ENCODE assay signal across 12 mouse cellular contexts in the genomic region with DNA sequence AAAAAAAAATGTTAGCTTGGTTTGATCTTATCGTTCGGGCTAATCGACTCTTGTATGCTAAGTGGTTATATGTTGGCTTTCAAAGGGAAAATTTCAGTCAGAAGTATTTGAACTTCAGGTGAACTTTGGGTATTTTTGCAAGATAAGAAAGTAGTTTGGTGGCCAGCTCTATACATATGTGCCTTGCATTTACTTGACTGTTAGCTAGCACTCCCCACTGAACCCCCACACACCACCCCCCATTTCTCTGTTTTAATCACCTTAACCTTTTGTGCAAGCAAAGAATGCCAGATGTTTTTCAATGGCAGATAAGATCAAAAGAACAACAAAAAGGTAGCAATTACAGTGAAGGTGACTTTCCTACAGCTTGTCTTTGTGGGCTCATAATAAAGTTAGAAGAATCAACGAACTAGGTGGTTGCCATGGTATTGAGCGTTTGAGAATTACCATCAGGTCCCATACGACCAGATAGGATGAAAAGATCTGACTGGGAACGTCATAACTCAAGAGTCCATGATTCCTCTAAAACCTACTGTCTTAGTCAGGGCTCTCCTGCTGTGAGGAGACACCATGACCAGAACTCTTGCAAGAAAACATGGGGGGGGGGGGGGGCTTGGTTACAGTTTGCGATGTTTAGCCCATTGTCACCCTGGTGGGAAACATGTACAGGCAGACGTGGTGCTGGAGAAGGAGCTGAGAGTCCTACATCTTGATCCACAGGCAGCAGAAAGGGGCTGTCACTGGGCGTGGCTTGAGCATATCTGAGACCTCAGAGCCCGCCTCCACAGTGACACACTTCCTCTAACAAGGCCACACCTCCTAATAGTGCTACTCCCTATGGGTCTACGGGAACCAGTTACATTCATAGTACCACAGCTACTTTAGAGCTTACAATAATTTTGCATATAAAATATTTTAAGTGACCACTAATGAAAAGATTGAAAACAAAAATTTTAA.
DNase-seq lines count a peak whose midpoint lies in the region; ATAC-seq and TF ChIP-seq lines count a peak whose summit lies in the region.
"Had no signal": no experiment of that assay in that cellular context is flagged by ENCODE, and none has a peak within 500 bp of the region (broad histone marks: within the 10 kb centered on the region; RNA-seq: fewer than 3 reads in every experiment).

No protein-coding gene starts in this region.

- no peak overlapping the region for H3K9ac ChIP-seq in liver, embryonic 16.5 days (ENCODE audit: low read depth, low read length)
- H3K9ac ChIP-seq: hindbrain, embryonic 12.5 days had no signal

- ATAC-seq in liver, embryonic 16.5 days (ENCODE audit: low read depth) = no peak

- peaks cover 6% of the 10 kb centered on the region; the same call in 1 of the 2 replicates for H3K36me3 ChIP-seq in kidney, adult 2 months (ENCODE audit: control insufficient read depth, insufficient read depth, low read length)
- no peaks in the 10 kb centered on the region for H3K36me3 ChIP-seq in liver, embryonic 16.5 days (ENCODE audit: control insufficient read depth, insufficient read depth)
- H3K36me3 ChIP-seq: hindbrain, embryonic 12.5 days had no signal

- no peak for TF ChIP-seq CTCF in kidney, adult 2 months (conservative IDR thresholded peaks at IDR 0.05; ENCODE audit: insufficient read depth, insufficient read length, low read depth, low read length)
- no peak for TF ChIP-seq CTCF in cerebellum, adult 2 months (IDR thresholded peaks at IDR 0.05; ENCODE audit: borderline replicate concordance, insufficient read depth, low read depth, low read length)

- WGBS in kidney, adult 2 months = 81% methylated on average over 12 of the region's 12 CpGs
- 63% methylated on average over 12 of the region's 12 CpGs for WGBS in liver, embryonic 16.5 days (ENCODE audit: insufficient replicate concordance)
- WGBS in cerebellum, adult 2 months = 90% methylated on average over 12 of the region's 12 CpGs

- no peaks in the 10 kb centered on the region for H3K9me3 ChIP-seq in liver, embryonic 16.5 days (replicated peaks; ENCODE audit: control insufficient read depth, low read length)
- H3K9me3 ChIP-seq: hindbrain, embryonic 12.5 days had no signal

- peak; percentile 21 for DNase-seq in kidney, adult 2 months
- DNase-seq in kidney, adult 9 months = no peak
- peak; percentile 41 for DNase-seq in urinary bladder, postnatal 14 days (ENCODE audit: low spot score)
- no peak for DNase-seq in urinary bladder, postnatal 25 days (ENCODE audit: low spot score)
- DNase-seq in cerebellum, adult 2 months = no peak
- no peak for DNase-seq in spleen, postnatal 14 days (ENCODE audit: low spot score in 2 of 2)
- DNase-seq in yolk sac, embryonic 10.5 days (ENCODE audit: low spot score) = no peak
- DNase-seq: cerebellum, adult 18-20 months; embryo, embryonic 11 days had no signal

- H3K4me3 ChIP-seq in kidney, adult 2 months (ENCODE audit: insufficient read depth, low read depth, low read length) = no peak overlapping the region
- H3K4me3 ChIP-seq in liver, embryonic 16.5 days (ENCODE audit: low read depth, low read length) = no peak overlapping the region
- no peak overlapping the region for H3K4me3 ChIP-seq in cerebellum, adult 2 months (replicated peaks; ENCODE audit: insufficient read depth, low read depth, low read length)
- H3K4me3 ChIP-seq: hindbrain, embryonic 12.5 days; layer of hippocampus, adult 2 months had no signal

- H3K27me3 ChIP-seq in kidney, adult 2 months (replicated peaks; ENCODE audit: control insufficient read depth, insufficient read depth, low read length) = no peaks in the 10 kb centered on the region
- no peaks in the 10 kb centered on the region for H3K27me3 ChIP-seq in liver, embryonic 16.5 days (ENCODE audit: control insufficient read depth, insufficient read depth, low read depth, low read length)
- no peaks in the 10 kb centered on the region for H3K27me3 ChIP-seq in cerebellum, adult 2 months (ENCODE audit: control insufficient read depth, insufficient read depth, low read length)
- H3K27me3 ChIP-seq: hindbrain, embryonic 12.5 days had no signal

- no peak overlapping the region for H3K27ac ChIP-seq in kidney, adult 2 months (ENCODE audit: insufficient read depth, low read depth, low read length)
- H3K27ac ChIP-seq in liver, embryonic 16.5 days (ENCODE audit: low read length) = peak overlapping the region; percentile 25; the same call in 1 of the 2 replicates
- no peak overlapping the region for H3K27ac ChIP-seq in cerebellum, adult 2 months (ENCODE audit: insufficient read depth, low read length)
- H3K27ac ChIP-seq: hindbrain, embryonic 12.5 days; layer of hippocampus, adult 2 months had no signal

- no peak for TF ChIP-seq POLR2A in kidney, adult 2 months (IDR thresholded peaks at IDR 0.05; ENCODE audit: low read depth, low read length)
- TF ChIP-seq POLR2A in cerebellum, adult 2 months (IDR thresholded peaks at IDR 0.05; ENCODE audit: borderline replicate concordance, insufficient read depth, low read length) = no peak

- peaks cover 34% of the 10 kb centered on the region for H3K4me1 ChIP-seq in kidney, adult 2 months (ENCODE audit: control insufficient read depth, insufficient read depth, low read length)
- no peaks in the 10 kb centered on the region; the same call in 1 of the 2 replicates for H3K4me1 ChIP-seq in liver, embryonic 16.5 days (ENCODE audit: control insufficient read depth, low read depth, low read length)
- no peaks in the 10 kb centered on the region for H3K4me1 ChIP-seq in cerebellum, adult 2 months (ENCODE audit: control insufficient read depth, insufficient read depth, low read length)

- H3K4me2 ChIP-seq in liver, embryonic 16.5 days (ENCODE audit: low read depth, low read length) = no peak overlapping the region
- H3K4me2 ChIP-seq: hindbrain, embryonic 12.5 days had no signal

Comparison
In these comparisons a context has a peak if more than half of its experiments do, and no peak if none do; other contexts are left out.
1. DNase-seq: peak in kidney, adult 2 months (single experiment) and urinary bladder, postnatal 14 days (single experiment); none in kidney, adult 9 months (single experiment), urinary bladder, postnatal 25 days (single experiment), cerebellum, adult 2 months (0 of 2), spleen, postnatal 14 days (0 of 2) and yolk sac, embryonic 10.5 days (single experiment).